Mouse (Mus musculus) bone marrow macrophage, adult 2 months (primary cell): ENCODE data around the gene Ebf1.

ENCODE experiments used
- CTCF ChIP-seq: IDR thresholded peaks from 2 replicates; pipeline ENCODE4 v1.5.1; 2012; ENCODE audit warnings: low read depth, mild to moderate bottlenecking, low read length, moderate library complexity
- POLR2A ChIP-seq: IDR thresholded peaks from 2 replicates; pipeline ENCODE4 v1.6.1; 2012; ENCODE audit warnings: mild to moderate bottlenecking, low read depth, low read length, borderline replicate concordance

DNA sequence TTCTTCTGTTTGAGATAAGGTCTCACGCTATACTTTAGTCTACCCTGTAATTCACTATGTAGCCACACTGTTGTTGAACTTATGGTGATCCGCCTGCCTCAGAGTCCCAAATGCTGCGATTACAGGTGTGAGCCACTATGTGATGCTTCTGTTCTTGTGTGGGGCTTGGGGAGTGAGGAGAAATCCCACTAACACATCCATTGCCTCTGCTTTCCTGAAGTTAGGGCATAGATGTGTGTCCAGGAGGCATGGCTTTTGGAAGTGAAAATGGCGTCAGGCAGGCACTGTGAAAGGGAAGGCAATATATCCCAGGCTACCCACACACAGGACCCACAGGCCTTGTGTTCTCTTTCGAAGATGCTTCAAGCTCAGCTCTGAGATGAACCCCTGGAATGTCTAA, 86.8 kb downstream of the Ebf1 start:
- no peak for TF ChIP-seq CTCF
- TF ChIP-seq POLR2A, result no peak
